Mouse (Mus musculus): ENCODE results near the gene Diaph3.
"Not testable (repeated sequence)": the region's sequence is repeated elsewhere in the genome, so short reads cannot be mapped to it uniquely, and the experiment has no call there.

Gene Diaph3

GRCm38 (mm10) chr14:87140963-87141486 lies at the start of gene Diaph3:
Diaph3 (minus strand) TSS chr14:87141235.
- peak; percentile 98 for DNase-seq (ENCODE audit: extremely low spot score)

- no peak for DNase-seq (ENCODE audit: extremely low spot score)
These were observed 49.6 kb upstream of the Diaph3 start for GRCm38 (mm10) chr14:87190685-87191084.

DNA sequence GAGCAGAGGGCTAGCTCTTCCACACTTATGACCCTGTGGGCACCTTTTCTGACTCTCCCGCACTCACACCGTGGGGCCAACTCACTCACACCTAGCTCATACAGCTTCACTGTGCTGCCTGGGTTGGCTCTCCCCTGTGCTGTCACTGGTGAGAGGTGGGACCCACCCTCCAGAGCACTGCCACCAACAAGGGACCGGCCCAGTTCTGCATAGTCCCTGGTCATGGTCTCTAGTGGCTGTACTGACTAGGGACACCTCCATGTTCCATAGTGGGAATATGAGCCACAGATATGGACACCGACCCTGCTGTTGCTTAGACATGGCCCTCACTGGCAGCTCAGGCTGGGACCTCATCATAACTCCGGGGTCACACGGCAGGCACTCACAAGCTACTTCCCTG lies 30.5 kb upstream of the Diaph3 start:
- DNase-seq (ENCODE audit: extremely low spot score), result no peak

DNA sequence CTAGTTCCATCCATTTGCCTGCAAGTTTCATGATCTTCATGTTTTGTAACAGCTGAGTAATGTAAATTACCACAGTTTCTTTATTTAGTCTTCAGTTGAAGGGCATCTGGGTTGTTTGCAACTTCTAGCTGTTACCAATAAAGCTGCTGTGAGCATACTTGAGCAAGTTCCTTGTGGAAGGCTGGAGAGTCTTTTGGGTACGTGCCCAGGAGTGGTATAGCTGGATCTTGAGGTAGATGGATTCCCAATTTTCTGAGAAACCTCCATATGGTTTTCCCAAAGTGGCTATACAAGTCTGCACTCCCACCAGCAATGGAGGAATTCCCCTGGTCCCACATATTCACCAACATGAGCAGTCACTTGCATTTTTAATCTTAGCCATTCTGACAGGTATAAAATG lies 28.1 kb upstream of the Diaph3 start:
- no peak for DNase-seq (ENCODE audit: extremely low spot score)

GRCm38 (mm10) chr14:87155621-87156238 lies 14.7 kb upstream of the Diaph3 start:
- no peak for DNase-seq (ENCODE audit: extremely low spot score)

- no peak for DNase-seq (ENCODE audit: extremely low spot score)
These were observed 8.6 kb upstream of the Diaph3 start for GRCm38 (mm10) chr14:87149684-87150083.

- DNase-seq (ENCODE audit: extremely low spot score), result no peak
These were observed 5.7 kb upstream of the Diaph3 start for GRCm38 (mm10) chr14:87146704-87147103.

GRCm38 (mm10) chr14:87145351-87145750 lies 4.3 kb upstream of the Diaph3 start:
- DNase-seq (ENCODE audit: extremely low spot score), result no peak

DNA sequence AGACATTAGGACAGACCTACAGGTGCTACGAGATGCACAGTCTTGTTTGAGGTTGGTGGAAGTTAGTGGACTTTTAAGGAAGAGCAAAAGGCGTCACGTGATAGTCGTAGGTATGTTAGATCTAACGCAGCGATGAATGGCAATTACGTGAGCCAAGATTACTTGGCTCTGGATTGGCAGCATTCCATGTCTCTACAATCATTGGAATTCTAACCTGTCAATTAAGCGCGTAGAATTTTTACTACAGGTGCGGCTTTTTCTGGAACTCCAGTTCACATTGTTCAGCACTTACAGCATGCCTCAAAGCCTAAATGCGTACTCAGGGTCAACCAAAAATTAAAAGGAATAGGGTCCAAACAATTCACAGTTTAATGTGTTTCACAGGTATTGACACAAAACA lies 742 bp upstream of the Diaph3 start:
- no peak for DNase-seq (ENCODE audit: extremely low spot score)

DNA sequence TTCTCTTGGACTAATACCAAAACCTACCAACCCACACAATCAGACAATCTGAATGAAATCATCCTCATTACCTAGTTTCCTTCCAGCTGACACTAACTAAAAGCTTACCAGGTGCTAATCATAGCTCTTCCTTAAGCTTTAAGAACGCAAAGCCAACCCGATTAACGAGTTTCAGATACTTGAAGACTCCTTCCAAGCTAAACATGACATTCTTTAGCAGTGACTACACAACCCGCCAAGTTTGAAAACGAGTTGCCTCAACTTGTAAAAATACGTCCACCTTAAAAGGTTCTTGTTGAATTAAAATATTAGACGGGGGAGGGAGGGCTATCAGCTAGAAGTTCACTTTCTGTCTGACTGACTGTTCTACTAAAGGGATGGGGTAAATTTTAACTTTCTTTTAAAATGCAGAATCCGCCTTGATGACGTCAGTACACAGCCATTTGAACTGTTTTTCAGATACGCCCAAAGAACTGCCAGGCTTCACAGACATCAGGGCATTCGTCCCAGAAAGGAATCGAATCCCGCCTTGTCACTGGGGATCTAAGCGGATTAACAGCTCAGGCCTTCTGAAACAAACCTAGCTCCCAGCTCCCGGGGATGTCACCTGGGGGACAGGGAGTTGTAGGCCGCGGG lies 590 bp downstream of the Diaph3 start:
- no peak for DNase-seq (ENCODE audit: extremely low spot score)

- no peak for DNase-seq (ENCODE audit: extremely low spot score)
These were observed 14.9 kb downstream of the Diaph3 start for GRCm38 (mm10) chr14:87126076-87126639.

- DNase-seq (ENCODE audit: extremely low spot score), result no peak
These were observed 15.5 kb downstream of the Diaph3 start for GRCm38 (mm10) chr14:87125492-87125891.

DNA sequence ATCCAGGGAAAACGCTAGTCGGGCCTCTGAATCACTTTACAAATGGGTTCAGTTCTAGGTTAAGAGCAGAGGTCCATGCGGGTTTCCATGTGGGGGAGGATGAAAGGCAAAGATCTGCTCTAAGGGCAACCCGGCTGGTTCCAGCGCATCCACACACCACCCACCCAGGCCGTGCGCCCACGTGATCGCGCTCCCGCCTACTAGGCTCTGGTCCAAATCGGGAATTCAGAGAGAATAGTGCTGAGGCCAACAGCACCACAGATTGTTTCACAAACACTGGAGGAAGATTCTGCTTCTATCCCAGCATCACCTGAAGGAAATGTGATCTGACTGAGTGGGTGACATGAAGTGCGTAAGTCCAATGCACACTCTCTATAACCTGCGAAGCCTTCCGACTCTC lies 17.9 kb downstream of the Diaph3 start:
- no peak for DNase-seq (ENCODE audit: extremely low spot score)

DNA sequence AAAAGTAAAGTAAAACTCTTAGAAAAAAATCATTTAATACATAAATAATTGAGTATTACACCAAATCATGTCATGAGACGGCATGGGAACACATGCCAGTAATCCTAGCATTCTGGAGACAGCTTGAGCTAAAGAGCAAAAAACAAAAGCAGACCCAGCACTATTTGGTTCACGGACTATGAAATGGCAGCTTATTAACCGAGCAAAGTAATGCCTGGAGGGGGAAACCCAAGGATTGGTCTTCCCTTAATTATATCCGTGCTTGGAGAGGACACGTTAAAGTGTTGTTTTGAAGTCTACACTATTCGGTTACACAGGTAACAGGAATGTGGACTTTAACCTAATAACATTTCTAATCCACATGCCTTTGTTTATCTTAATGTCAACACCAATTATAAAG lies 19.2 kb downstream of the Diaph3 start:
- DNase-seq (ENCODE audit: extremely low spot score), result no peak

DNA sequence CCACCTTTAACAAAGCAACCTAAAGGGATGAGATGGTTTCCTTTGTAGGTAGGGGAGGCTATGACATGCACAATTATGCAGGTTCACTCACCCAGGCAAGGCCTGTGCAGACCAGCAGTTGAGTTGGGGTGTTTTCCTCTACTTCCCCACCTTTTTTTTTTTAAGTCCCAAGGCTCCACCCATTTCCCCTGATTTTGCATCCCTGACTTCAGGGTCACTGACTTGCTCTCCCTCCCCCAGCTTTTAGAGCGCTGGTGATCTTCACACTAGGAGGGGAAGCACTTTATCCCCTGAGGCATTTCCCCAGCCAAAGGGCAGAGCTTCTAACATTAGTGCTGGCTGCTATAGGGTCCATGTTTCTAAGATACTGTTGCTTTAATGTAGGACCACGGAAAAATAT lies 30.4 kb downstream of the Diaph3 start:
- DNase-seq (ENCODE audit: extremely low spot score), result no peak

- no peak for DNase-seq (ENCODE audit: extremely low spot score)
These were observed 41.5 kb downstream of the Diaph3 start for GRCm38 (mm10) chr14:87099380-87100088.

DNA sequence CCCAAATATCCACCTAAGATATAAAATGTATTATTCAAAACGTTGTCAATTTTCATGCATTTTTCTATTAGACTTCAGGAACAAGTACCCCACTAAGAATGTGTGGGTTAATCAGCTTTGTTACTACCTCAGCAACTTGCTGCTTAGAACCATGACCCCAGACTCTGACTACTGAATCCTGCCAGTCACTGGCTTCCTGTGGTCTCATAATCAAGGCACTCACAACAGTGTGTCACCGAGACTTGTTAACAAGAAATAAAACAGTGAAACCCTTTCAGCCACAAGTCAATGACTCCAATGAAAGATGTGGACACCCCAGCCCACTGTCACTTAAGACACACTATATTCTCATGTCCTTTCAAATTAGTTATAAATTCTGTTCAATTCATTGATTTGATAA lies 42.9 kb downstream of the Diaph3 start:
- DNase-seq (ENCODE audit: extremely low spot score), result no peak

DNA sequence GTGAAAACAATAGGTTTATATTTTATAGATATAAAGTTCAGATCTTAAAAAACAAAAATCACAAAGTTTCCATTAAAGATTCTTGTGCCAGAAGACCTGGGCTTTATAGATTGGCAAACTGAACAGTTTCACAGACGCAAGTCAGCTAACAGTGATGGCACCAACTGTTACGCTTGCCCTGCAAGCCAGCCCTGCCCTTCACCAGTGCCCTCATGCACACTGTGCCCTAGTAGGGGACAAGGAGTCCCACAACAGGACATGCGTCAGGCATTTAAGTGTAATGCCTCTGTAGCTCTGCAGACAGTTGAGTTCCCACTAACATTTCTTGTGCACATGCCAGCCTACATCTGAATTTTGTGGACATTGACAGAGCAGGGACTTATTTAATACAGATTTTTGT lies 49.5 kb downstream of the Diaph3 start:
- DNase-seq (ENCODE audit: extremely low spot score), result no peak

DNA sequence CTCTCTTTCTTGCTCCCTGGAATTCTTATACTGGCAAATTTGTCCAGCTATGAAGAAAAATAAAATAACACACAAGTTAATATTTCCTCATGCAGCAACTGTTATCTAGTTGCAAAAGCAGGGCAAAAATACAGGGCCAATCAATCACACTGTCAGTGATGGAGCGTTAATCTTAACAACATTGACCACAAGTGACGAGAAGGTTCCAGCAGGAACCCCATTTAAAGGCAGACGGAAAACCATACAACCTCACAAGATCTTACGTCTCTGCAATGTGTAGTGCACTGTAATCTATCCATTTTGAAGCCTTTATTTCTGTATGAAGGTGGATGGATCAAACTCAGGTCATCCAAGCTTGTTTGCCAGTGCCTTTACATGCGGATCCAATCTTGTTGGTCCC lies 49.9 kb downstream of the Diaph3 start:
- DNase-seq (ENCODE audit: extremely low spot score), result no peak

- DNase-seq (ENCODE audit: extremely low spot score), result no peak
These were observed 52.1 kb downstream of the Diaph3 start for GRCm38 (mm10) chr14:87088928-87089327.

DNA sequence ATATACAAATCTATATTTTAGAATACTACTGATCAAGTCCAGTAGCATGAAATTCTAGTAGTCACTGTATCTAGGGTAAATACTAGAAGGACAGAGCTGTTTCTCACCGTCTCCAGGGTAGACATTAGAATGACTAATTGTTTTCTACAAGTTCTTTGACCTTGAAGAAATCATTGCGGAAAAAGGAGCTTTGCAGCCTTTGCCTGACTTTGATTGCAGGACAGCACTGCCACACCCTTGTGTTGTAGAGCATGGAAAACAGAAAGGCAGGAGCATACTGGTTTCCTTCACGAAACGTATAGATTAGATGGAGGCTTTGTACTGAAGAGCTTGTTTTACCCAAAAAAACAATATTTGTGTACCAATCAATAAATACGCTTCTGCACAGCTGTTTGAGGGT lies 52.6 kb downstream of the Diaph3 start:
- no peak for DNase-seq (ENCODE audit: extremely low spot score)

GRCm38 (mm10) chr14:87087996-87088395 lies 53.0 kb downstream of the Diaph3 start:
- no peak for DNase-seq (ENCODE audit: extremely low spot score)

- not testable (repeated sequence) for DNase-seq (ENCODE audit: extremely low spot score)
These were observed 56.1 kb downstream of the Diaph3 start for GRCm38 (mm10) chr14:87084906-87085305.

All from embryo, embryonic 9.5 days (tissue).